Mouse (Mus musculus): ENCODE results near the gene Pole4. TPM values are rescaled to one million over a fixed set of nuclear protein-coding genes. Genes with fewer than 3 reads are reported as not detected.

The Pole4 gene
- 10 to 100 TPM; 14.4 to 20.1 TPM for total RNA-seq (2021)
- long read RNA-seq, experiment 1, transcript Pole4-201 (4 exons, 1,769 nt), result major isoform, 40 of 40 reads
- long read RNA-seq, experiment 1, partial matches to known transcripts, result 0 of 40 reads
- long read RNA-seq, experiment 1, other reads (novel, unspliced or antisense), result 0 of 40 reads
- long read RNA-seq, experiment 2, transcript Pole4-201 (4 exons, 1,769 nt), result major isoform, 24 of 26 reads
- long read RNA-seq, experiment 2, partial matches to known transcripts, result 0 of 26 reads
- long read RNA-seq, experiment 2, other reads (novel, unspliced or antisense), result 2 of 26 reads

GRCm38 (mm10) chr6:82705221-82705620 is at the start of gene Pole4:
Gene Pole4 (minus strand): TSS chr6:82705365.
- no peak for DNase-seq (ENCODE audit: low spot score)

- DNase-seq (ENCODE audit: low spot score), result no peak
These were observed 49.6 kb upstream of the Pole4 start for GRCm38 (mm10) chr6:82754769-82755168.

- DNase-seq (ENCODE audit: low spot score), result peak; percentile 56
These were observed 48.6 kb upstream of the Pole4 start for GRCm38 (mm10) chr6:82753638-82754361.

GRCm38 (mm10) chr6:82753061-82753460 is 47.9 kb upstream of the Pole4 start:
- DNase-seq (ENCODE audit: low spot score), result peak; percentile 67

- DNase-seq (ENCODE audit: low spot score), result peak; percentile 80
These were observed 46.6 kb upstream of the Pole4 start for GRCm38 (mm10) chr6:82751791-82752190.

GRCm38 (mm10) chr6:82751031-82751430 is 45.9 kb upstream of the Pole4 start:
- DNase-seq (ENCODE audit: low spot score), result peak; percentile 72

- no peak for DNase-seq (ENCODE audit: low spot score)
These were observed 44.9 kb upstream of the Pole4 start for GRCm38 (mm10) chr6:82750063-82750462.

GRCm38 (mm10) chr6:82748106-82748672 is 43.0 kb upstream of the Pole4 start:
- DNase-seq (ENCODE audit: low spot score), result peak; percentile 74

- no peak for DNase-seq (ENCODE audit: low spot score)
These were observed 41.9 kb upstream of the Pole4 start for GRCm38 (mm10) chr6:82747085-82747484.

- DNase-seq (ENCODE audit: low spot score), result no peak
These were observed 39.4 kb upstream of the Pole4 start for GRCm38 (mm10) chr6:82744553-82744952.

- DNase-seq (ENCODE audit: low spot score), result no peak
These were observed 36.3 kb upstream of the Pole4 start for GRCm38 (mm10) chr6:82741518-82741880.

- no peak for DNase-seq (ENCODE audit: low spot score)
These were observed 35.8 kb upstream of the Pole4 start for GRCm38 (mm10) chr6:82740868-82741517.

GRCm38 (mm10) chr6:82740269-82740668 is 35.1 kb upstream of the Pole4 start:
- DNase-seq (ENCODE audit: low spot score), result peak; percentile 82

GRCm38 (mm10) chr6:82737634-82738540 is 32.7 kb upstream of the Pole4 start:
- DNase-seq (ENCODE audit: low spot score), result no peak

GRCm38 (mm10) chr6:82736626-82737600 is 31.7 kb upstream of the Pole4 start:
- no peak for DNase-seq (ENCODE audit: low spot score)

GRCm38 (mm10) chr6:82735347-82735746 is 30.2 kb upstream of the Pole4 start:
- DNase-seq (ENCODE audit: low spot score), result no peak

GRCm38 (mm10) chr6:82728635-82729034 is 23.5 kb upstream of the Pole4 start:
- DNase-seq (ENCODE audit: low spot score), result no peak

GRCm38 (mm10) chr6:82727206-82727605 is 22.0 kb upstream of the Pole4 start:
- no peak for DNase-seq (ENCODE audit: low spot score)

GRCm38 (mm10) chr6:82723321-82723720 is 18.2 kb upstream of the Pole4 start:
- no peak for DNase-seq (ENCODE audit: low spot score)

GRCm38 (mm10) chr6:82716126-82716525 is 11.0 kb upstream of the Pole4 start:
- DNase-seq (ENCODE audit: low spot score), result no peak
